Mouse (Mus musculus): Measurements from ENCODE around the gene Padi1. TPM values are rescaled to one million over a fixed set of nuclear protein-coding genes. Genes with fewer than 3 reads are reported as not detected.

Padi1 gene
- polyA plus RNA-seq, 1 experiment from 2014 or later: 0.07 TPM

Other genes with a start within 250 kb of the Padi1 start
- gene Arhgef10l, start 179.8 kb downstream of the Padi1 start, polyA plus RNA-seq (2015; fragmentation: Nextera tagmentation; extraction: Ambion mirVana): 18.6 TPM in 2 replicates
- gene Rcc2, start 145.2 kb downstream of the Padi1 start, polyA plus RNA-seq (2015; fragmentation: Nextera tagmentation; extraction: Ambion mirVana): 8.6 and 9.4 TPM in 2 replicates
- gene Padi6, start 103.1 kb downstream of the Padi1 start, polyA plus RNA-seq (2015; fragmentation: Nextera tagmentation; extraction: Ambion mirVana): 0.27 and 0.35 TPM in 2 replicates
- gene Padi4, start 71.5 kb downstream of the Padi1 start, polyA plus RNA-seq (2015; fragmentation: Nextera tagmentation; extraction: Ambion mirVana): 2.6 and 3.0 TPM in 2 replicates
- gene Padi3, start 35.1 kb downstream of the Padi1 start, polyA plus RNA-seq (2015; fragmentation: Nextera tagmentation; extraction: Ambion mirVana): 0.24 and 0.55 TPM in 2 replicates
- gene Padi2, start 60.6 kb upstream of the Padi1 start, polyA plus RNA-seq (2015; fragmentation: Nextera tagmentation; extraction: Ambion mirVana): 2.1 and 2.6 TPM in 2 replicates
- gene Sdhb, start 115.4 kb upstream of the Padi1 start, polyA plus RNA-seq (2015; fragmentation: Nextera tagmentation; extraction: Ambion mirVana): 1,158 and 1,167 TPM in 2 replicates
- 28.9 and 30.7 TPM in 2 replicates for gene Atp13a2, start 141.1 kb upstream of the Padi1 start, polyA plus RNA-seq (2015; fragmentation: Nextera tagmentation; extraction: Ambion mirVana)
- 197 and 233 TPM in 2 replicates for gene Mfap2, start 164.6 kb upstream of the Padi1 start, polyA plus RNA-seq (2015; fragmentation: Nextera tagmentation; extraction: Ambion mirVana)
- gene Crocc, start 214.8 kb upstream of the Padi1 start, polyA plus RNA-seq (2015; fragmentation: Nextera tagmentation; extraction: Ambion mirVana): 3.0 and 4.2 TPM in 2 replicates
- gene Necap2, start 232.6 kb upstream of the Padi1 start, polyA plus RNA-seq (2015; fragmentation: Nextera tagmentation; extraction: Ambion mirVana): 49.8 and 50.1 TPM in 2 replicates
- 0.08 TPM in 1 of 2 replicates, not detected in the other for gene Spata21, start 242.6 kb upstream of the Padi1 start, polyA plus RNA-seq (2015; fragmentation: Nextera tagmentation; extraction: Ambion mirVana)